Mouse (Mus musculus) ES-Bruce4 (cell line): ENCODE measurements around the gene Sh3bp4.

Source experiments
- CTCF ChIP-seq: IDR thresholded peaks from one replicate; pipeline ENCODE4 v1.8.1; 2011; ENCODE audit warnings: low read depth, low read length
- EP300 ChIP-seq: IDR thresholded peaks from 2 replicates; pipeline ENCODE4 v1.6.1; 2011; ENCODE audit warnings: low read depth, low read length; ENCODE audit not compliant: insufficient read depth

- TF ChIP-seq CTCF (no peak), EP300 (no peak)
Measured at GRCm38 (mm10) chr1:89118836-89119235, 48.6 kb downstream of the Sh3bp4 start.
